Mouse (Mus musculus): ENCODE data around the gene Ceacam2. TPM values are rescaled to one million over a fixed set of nuclear protein-coding genes. Genes with fewer than 3 reads are reported as not detected.
"Not testable (repeated sequence)": the region's sequence is repeated elsewhere in the genome, so short reads cannot be mapped to it uniquely, and the experiment has no call there.

The Ceacam2 gene
- polyA plus RNA-seq, 1 experiment from 2014 or later: not detected

- no peak overlapping the region for H3K4me2 ChIP-seq
- ATAC-seq (ENCODE audit: insufficient number of reproducible peaks, low FRiP score, low TSS enrichment, low read depth): no peak
- no peak overlapping the region for H3K27ac ChIP-seq
- WGBS: 3% methylated on average over 1 of the region's 1 CpGs
- no peaks in the 10 kb centered on the region for H3K9me3 ChIP-seq
- no peaks in the 10 kb centered on the region for H3K4me1 ChIP-seq
- H3K9ac ChIP-seq: no peak overlapping the region
- H3K27me3 ChIP-seq: no peaks in the 10 kb centered on the region
- H3K36me3 ChIP-seq: no peaks in the 10 kb centered on the region
- no peak overlapping the region for H3K4me3 ChIP-seq
Measured at GRCm38 (mm10) chr7:25479440-25479839, 60.2 kb downstream of the Ceacam2 start.

GRCm38 (mm10) chr7:25477752-25478093 lies 61.9 kb downstream of the Ceacam2 start:
- H3K9me3 ChIP-seq; H3K9ac ChIP-seq; H3K4me3 ChIP-seq; H3K27ac ChIP-seq; H3K27me3 ChIP-seq; H3K4me1 ChIP-seq; H3K36me3 ChIP-seq; ATAC-seq (ENCODE audit: insufficient number of reproducible peaks, low FRiP score, low TSS enrichment, low read depth); H3K4me2 ChIP-seq: not testable (repeated sequence)
- 58% methylated on average over 2 of the region's 2 CpGs for WGBS

- H3K4me3 ChIP-seq; H3K36me3 ChIP-seq; H3K27ac ChIP-seq; H3K4me2 ChIP-seq; H3K9me3 ChIP-seq; H3K9ac ChIP-seq; H3K27me3 ChIP-seq; ATAC-seq (ENCODE audit: insufficient number of reproducible peaks, low FRiP score, low TSS enrichment, low read depth); H3K4me1 ChIP-seq: not testable (repeated sequence)
- 25% methylated on average over 5 of the region's 5 CpGs for WGBS
Measured at GRCm38 (mm10) chr7:25477091-25477751, 62.4 kb downstream of the Ceacam2 start, which contains the start of gene Ceacam1. Gene Ceacam1, minus strand, starts transcription at chr7:25477603.

- H3K36me3 ChIP-seq; H3K4me1 ChIP-seq; H3K9me3 ChIP-seq; H3K27me3 ChIP-seq; ATAC-seq (ENCODE audit: insufficient number of reproducible peaks, low FRiP score, low TSS enrichment, low read depth); H3K4me3 ChIP-seq; H3K4me2 ChIP-seq; H3K9ac ChIP-seq; H3K27ac ChIP-seq: not testable (repeated sequence)
- WGBS: 83% methylated on average over 6 of the region's 6 CpGs
Measured at GRCm38 (mm10) chr7:25471821-25472220, 67.8 kb downstream of the Ceacam2 start.

Other genes with a start within 250 kb of the Ceacam2 start
- gene Pafah1b3, start 241.9 kb downstream of the Ceacam2 start, polyA plus RNA-seq (2015; fragmentation: Nextera tagmentation; extraction: Ambion mirVana): 176 and 198 TPM in 2 replicates
- gene Prr19, start 238.4 kb downstream of the Ceacam2 start, polyA plus RNA-seq (2015; fragmentation: Nextera tagmentation; extraction: Ambion mirVana): 0.32 and 0.40 TPM in 2 replicates
- 0.50 and 0.61 TPM in 2 replicates for gene Tmem145, start 233.8 kb downstream of the Ceacam2 start, polyA plus RNA-seq (2015; fragmentation: Nextera tagmentation; extraction: Ambion mirVana)
- gene Megf8, start 222.7 kb downstream of the Ceacam2 start, polyA plus RNA-seq (2015; fragmentation: Nextera tagmentation; extraction: Ambion mirVana): 14.2 and 14.3 TPM in 2 replicates
- gene Cnfn, start 170.1 kb downstream of the Ceacam2 start, polyA plus RNA-seq (2015; fragmentation: Nextera tagmentation; extraction: Ambion mirVana): 649 and 693 TPM in 2 replicates
- 9.2 and 11.8 TPM in 2 replicates for gene Lipe, start 141.1 kb downstream of the Ceacam2 start, polyA plus RNA-seq (2015; fragmentation: Nextera tagmentation; extraction: Ambion mirVana)
- gene Cxcl17, start 127.0 kb downstream of the Ceacam2 start, polyA plus RNA-seq (2015; fragmentation: Nextera tagmentation; extraction: Ambion mirVana): 0.20 and 0.32 TPM in 2 replicates
- gene Ceacam1, start 62.3 kb downstream of the Ceacam2 start, polyA plus RNA-seq (2015; fragmentation: Nextera tagmentation; extraction: Ambion mirVana): 1.5 and 2.2 TPM in 2 replicates
- gene Erich4, start 76.0 kb upstream of the Ceacam2 start, polyA plus RNA-seq (2015; fragmentation: Nextera tagmentation; extraction: Ambion mirVana): not detected in 2 replicates
- gene Dmac2, start 79.6 kb upstream of the Ceacam2 start, polyA plus RNA-seq (2015; fragmentation: Nextera tagmentation; extraction: Ambion mirVana): 29.1 and 30.6 TPM in 2 replicates
- gene B3gnt8, start 86.8 kb upstream of the Ceacam2 start, polyA plus RNA-seq (2015; fragmentation: Nextera tagmentation; extraction: Ambion mirVana): 9.3 and 11.8 TPM in 2 replicates
- 59.1 and 62.5 TPM in 2 replicates for gene Bckdha, start 119.1 kb upstream of the Ceacam2 start, polyA plus RNA-seq (2015; fragmentation: Nextera tagmentation; extraction: Ambion mirVana)
- 64.7 and 69.8 TPM in 2 replicates for gene Exosc5, start 119.3 kb upstream of the Ceacam2 start, polyA plus RNA-seq (2015; fragmentation: Nextera tagmentation; extraction: Ambion mirVana)
- 3.0 TPM in 2 replicates for gene Tmem91, start 135.3 kb upstream of the Ceacam2 start, polyA plus RNA-seq (2015; fragmentation: Nextera tagmentation; extraction: Ambion mirVana)
- 24.9 and 29.1 TPM in 2 replicates for gene B9d2, start 140.9 kb upstream of the Ceacam2 start, polyA plus RNA-seq (2015; fragmentation: Nextera tagmentation; extraction: Ambion mirVana)
- 2.8 and 3.8 TPM in 2 replicates for gene Tgfb1, start 147.1 kb upstream of the Ceacam2 start, polyA plus RNA-seq (2015; fragmentation: Nextera tagmentation; extraction: Ambion mirVana)
- gene Ccdc97, start 179.2 kb upstream of the Ceacam2 start, polyA plus RNA-seq (2015; fragmentation: Nextera tagmentation; extraction: Ambion mirVana): 23.1 and 23.4 TPM in 2 replicates
- gene Hnrnpul1, start 214.9 kb upstream of the Ceacam2 start, polyA plus RNA-seq (2015; fragmentation: Nextera tagmentation; extraction: Ambion mirVana): 46.3 and 53.7 TPM in 2 replicates
- 131 and 133 TPM in 2 replicates for gene Axl, start 248.8 kb upstream of the Ceacam2 start, polyA plus RNA-seq (2015; fragmentation: Nextera tagmentation; extraction: Ambion mirVana)

Measured in limb, embryonic 15.5 days (tissue).